7 mouse cellular contexts compared by ENCODE assay signal in genomic region chr19:7311306-7311705, GRCm38 (mm10). TPM values are rescaled to one million over a fixed set of nuclear protein-coding genes. Genes with fewer than 3 reads are reported as not detected.
DNase-seq lines count a peak whose midpoint lies in the region; ATAC-seq and TF ChIP-seq lines count a peak whose summit lies in the region.

No protein-coding gene starts in this region.

- H3K9me3 ChIP-seq in midbrain, embryonic 11.5 days (ENCODE audit: control insufficient read depth, low read length): no peaks in the 10 kb centered on the region
- no peaks in the 10 kb centered on the region for H3K9me3 ChIP-seq in midbrain, embryonic 15.5 days
- no peaks in the 10 kb centered on the region for H3K9me3 ChIP-seq in neural tube, embryonic 15.5 days (replicated peaks)

- intact Hi-C loops in heart, postnatal 36 days (cut with DNase I): loop anchor here (2.0 kb wide), 1 partner anchor 29 kb away; the partner anchor contains the start of gene Mark2

- no peak overlapping the region for H3K9ac ChIP-seq in midbrain, embryonic 11.5 days (ENCODE audit: low read length)
- H3K9ac ChIP-seq in midbrain, embryonic 15.5 days: no peak overlapping the region
- no peak overlapping the region for H3K9ac ChIP-seq in neural tube, embryonic 15.5 days (replicated peaks)

- no peaks in the 10 kb centered on the region for H3K27me3 ChIP-seq in midbrain, embryonic 11.5 days (ENCODE audit: control insufficient read depth, insufficient read depth, low read length)
- no peaks in the 10 kb centered on the region for H3K27me3 ChIP-seq in midbrain, embryonic 15.5 days (replicated peaks)
- H3K27me3 ChIP-seq in neural tube, embryonic 15.5 days (replicated peaks): no peaks in the 10 kb centered on the region

- no peak for ATAC-seq in midbrain, embryonic 11.5 days (ENCODE audit: low FRiP score)
- no peak for ATAC-seq in midbrain, embryonic 15.5 days (replicated peaks)
- no peak for ATAC-seq in neural tube, embryonic 15.5 days (ENCODE audit: low FRiP score)
- ATAC-seq in megakaryocyte-erythroid progenitor cell, adult 5-6 weeks (replicated peaks; ENCODE audit: low FRiP score, low TSS enrichment, poor library complexity, severe bottlenecking): no peak; the same call in 1 of the 2 replicates

- WGBS in midbrain, embryonic 11.5 days: 39% methylated on average over 10 of the region's 10 CpGs
- WGBS in midbrain, embryonic 15.5 days: 40% methylated on average over 10 of the region's 10 CpGs
- WGBS in neural tube, embryonic 15.5 days: 48% methylated on average over 10 of the region's 10 CpGs

- no peak overlapping the region for H3K4me2 ChIP-seq in midbrain, embryonic 11.5 days
- no peak overlapping the region for H3K4me2 ChIP-seq in midbrain, embryonic 15.5 days
- no peak overlapping the region for H3K4me2 ChIP-seq in neural tube, embryonic 15.5 days

- TF ChIP-seq POLR2A in cortical plate, adult 2 months (IDR thresholded peaks at IDR 0.05; ENCODE audit: extremely low read depth, insufficient read depth, low read length): no peak

- H3K27ac ChIP-seq in midbrain, embryonic 11.5 days (ENCODE audit: low read depth, low read length): no peak overlapping the region
- H3K27ac ChIP-seq in midbrain, embryonic 15.5 days: no peak overlapping the region
- peak overlapping the region; percentile 26; the same call in 1 of the 2 replicates for H3K27ac ChIP-seq in cortical plate, adult 2 months (ENCODE audit: insufficient read depth, low read length)
- H3K27ac ChIP-seq in neural tube, embryonic 15.5 days (replicated peaks): peak overlapping the region; percentile 28

- H3K4me3 ChIP-seq in midbrain, embryonic 11.5 days (ENCODE audit: low read depth, low read length): no peak overlapping the region
- H3K4me3 ChIP-seq in midbrain, embryonic 15.5 days: no peak overlapping the region
- H3K4me3 ChIP-seq in cortical plate, adult 2 months (ENCODE audit: insufficient read depth, low read length): no peak overlapping the region
- no peak overlapping the region for H3K4me3 ChIP-seq in neural tube, embryonic 15.5 days (replicated peaks)

- no peak for TF ChIP-seq CTCF in cortical plate, adult 2 months (IDR thresholded peaks at IDR 0.05; ENCODE audit: extremely low read depth, insufficient read depth, low read length)

- peaks cover 20% of the 10 kb centered on the region for H3K4me1 ChIP-seq in midbrain, embryonic 11.5 days (ENCODE audit: control insufficient read depth, insufficient read depth, low read length)
- H3K4me1 ChIP-seq in midbrain, embryonic 15.5 days: peaks cover 41% of the 10 kb centered on the region
- peaks cover 40% of the 10 kb centered on the region for H3K4me1 ChIP-seq in cortical plate, adult 2 months (ENCODE audit: control insufficient read depth, insufficient read depth, low read length)
- H3K4me1 ChIP-seq in neural tube, embryonic 15.5 days: peaks cover 77% of the 10 kb centered on the region

- DNase-seq in midbrain, embryonic 11.5 days (ENCODE audit: low spot score, missing footprints): peak; percentile 83
- peak; percentile 37 to 52 for DNase-seq in heart, postnatal 36 days
- DNase-seq in embryo, embryonic 11 days: no peak

- no peaks in the 10 kb centered on the region for H3K36me3 ChIP-seq in midbrain, embryonic 11.5 days (ENCODE audit: control insufficient read depth, insufficient read depth, low read length)
- H3K36me3 ChIP-seq in midbrain, embryonic 15.5 days (replicated peaks): no peaks in the 10 kb centered on the region
- H3K36me3 ChIP-seq in neural tube, embryonic 15.5 days: no peaks in the 10 kb centered on the region

RNA-seq across cellular contexts. Expression of gene Mark2, which starts 30.4 kb away (rescaled TPM):
- 43.0 and 53.9 TPM in 2 replicates for polyA plus RNA-seq in midbrain, embryonic 11.5 days (2014; fragmentation: Nextera tagmentation; extraction: Ambion mirVana)
- 55.5 and 60.2 TPM in 2 replicates for polyA plus RNA-seq in midbrain, embryonic 15.5 days (2015; fragmentation: Nextera tagmentation; extraction: Ambion mirVana)
- polyA plus RNA-seq in cortical plate, adult 2 months (2012; rRNA removed): 102 and 103 TPM in 2 replicates
- total RNA-seq in heart, postnatal 36 days (2021): 10 to 100 TPM; 42.8 to 51.2 TPM
- 47.4 and 51.9 TPM in 2 replicates for polyA plus RNA-seq in neural tube, embryonic 15.5 days (2015; fragmentation: Nextera tagmentation; extraction: Ambion mirVana)
- 57.1 and 106 TPM in 2 replicates for total RNA-seq in megakaryocyte-erythroid progenitor cell, adult 5-6 weeks (2014; fragmentation: Nextera tagmentation)
- total RNA-seq in megakaryocyte-erythroid progenitor cell, adult 5-6 weeks (2017): 14.6 and 28.7 TPM in 2 replicates

RNA-seq across cellular contexts. Expression of gene Rcor2, which starts 44.2 kb away (rescaled TPM):
- polyA plus RNA-seq in midbrain, embryonic 11.5 days (2014; fragmentation: Nextera tagmentation; extraction: Ambion mirVana): 33.8 and 36.9 TPM in 2 replicates
- 25.3 and 30.4 TPM in 2 replicates for polyA plus RNA-seq in midbrain, embryonic 15.5 days (2015; fragmentation: Nextera tagmentation; extraction: Ambion mirVana)
- polyA plus RNA-seq in cortical plate, adult 2 months (2012; rRNA removed): 18.9 and 21.8 TPM in 2 replicates
- total RNA-seq in heart, postnatal 36 days (2021): 1 to 10 TPM; 5.4 to 7.8 TPM
- 14.8 and 15.3 TPM in 2 replicates for polyA plus RNA-seq in neural tube, embryonic 15.5 days (2015; fragmentation: Nextera tagmentation; extraction: Ambion mirVana)
- 5.0 and 5.4 TPM in 2 replicates for total RNA-seq in megakaryocyte-erythroid progenitor cell, adult 5-6 weeks (2014; fragmentation: Nextera tagmentation)
- total RNA-seq in megakaryocyte-erythroid progenitor cell, adult 5-6 weeks (2017): 4.0 and 19.5 TPM in 2 replicates

Comparison
In these comparisons a context has a peak if more than half of its experiments do, and no peak if none do; other contexts are left out.
1. H3K27ac ChIP-seq: peak in cortical plate, adult 2 months (single experiment) and neural tube, embryonic 15.5 days (single experiment); none in midbrain, embryonic 11.5 days (single experiment) and midbrain, embryonic 15.5 days (single experiment).